Mouse (Mus musculus): ENCODE data around the gene Camk2d. TPM values are rescaled to one million over a fixed set of nuclear protein-coding genes. Genes with fewer than 3 reads are reported as not detected.
A peak's percentile ranks its signal among the peaks of the same experiment; 100 is the strongest.

Gene Camk2d
- total RNA-seq, 2 experiments from 2014 or later = 98.9 to 104 TPM

- no peak for DNase-seq (ENCODE audit: low spot score in 2 of 2)
These were observed 148.5 kb downstream of the Camk2d start for GRCm38 (mm10) chr3:126744432-126745133.

GRCm38 (mm10) chr3:126746148-126746803 lies 150.2 kb downstream of the Camk2d start:
- no peak for DNase-seq (ENCODE audit: low spot score in 2 of 2)

GRCm38 (mm10) chr3:126747628-126748027 lies 151.5 kb downstream of the Camk2d start:
- DNase-seq (ENCODE audit: low spot score in 2 of 2) = no peak

DNA sequence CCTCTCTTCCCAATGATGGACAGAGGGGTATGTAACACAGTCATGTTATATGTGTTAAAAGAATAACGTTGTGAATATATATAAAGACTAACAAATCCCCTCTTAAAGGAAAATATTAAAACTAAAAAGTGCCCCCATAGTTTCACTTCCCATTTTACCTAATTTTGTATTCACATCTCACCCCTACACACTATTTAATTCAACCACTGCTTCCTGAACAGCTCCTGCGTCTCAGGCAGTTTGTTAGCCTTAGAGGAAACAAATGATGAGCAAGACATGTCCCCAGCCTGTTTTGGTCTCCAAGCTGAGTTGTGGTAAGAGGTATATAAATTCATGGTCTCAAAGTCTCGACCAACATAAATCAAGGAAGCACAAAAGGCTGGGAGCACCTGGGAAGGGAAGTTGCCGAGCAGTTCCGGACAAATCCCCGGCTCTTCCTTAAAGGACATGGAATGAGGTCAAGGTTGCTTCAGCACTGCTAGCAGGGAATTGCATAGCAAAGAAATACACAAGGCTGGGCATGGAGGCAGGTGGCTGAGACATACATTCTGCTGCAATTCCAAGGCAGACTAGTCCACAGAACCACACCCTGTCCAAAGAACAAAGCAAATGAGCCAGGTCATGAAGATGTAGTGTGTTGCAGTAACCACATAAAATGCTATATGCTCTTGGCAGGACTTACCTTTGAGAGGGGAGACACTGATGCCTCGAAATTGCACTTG lies 155.4 kb downstream of the Camk2d start:
- no peak for DNase-seq (ENCODE audit: low spot score in 2 of 2)

- no peak for DNase-seq (ENCODE audit: low spot score in 2 of 2)
These were observed 156.9 kb downstream of the Camk2d start for GRCm38 (mm10) chr3:126752978-126753377.

DNA sequence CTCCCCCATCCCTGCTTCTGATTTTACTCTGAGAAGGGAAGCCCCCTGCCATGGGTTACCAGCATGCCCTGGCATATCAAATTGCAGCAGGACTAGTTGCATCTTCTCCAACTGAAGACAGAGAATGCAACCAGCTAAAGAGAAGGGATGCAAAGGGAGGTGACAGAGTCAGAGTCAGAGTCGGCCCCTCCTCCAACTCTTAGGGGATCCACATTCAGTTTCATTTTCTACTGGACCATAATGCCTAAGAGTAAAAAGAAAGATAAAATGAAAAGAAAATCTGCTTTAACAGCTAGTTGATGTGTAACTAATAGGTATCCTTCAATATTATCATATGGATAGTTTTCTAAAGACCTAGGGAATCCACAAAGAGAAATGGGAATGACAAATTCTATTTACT lies 162.3 kb downstream of the Camk2d start:
- no peak for DNase-seq (ENCODE audit: low spot score in 2 of 2)

DNA sequence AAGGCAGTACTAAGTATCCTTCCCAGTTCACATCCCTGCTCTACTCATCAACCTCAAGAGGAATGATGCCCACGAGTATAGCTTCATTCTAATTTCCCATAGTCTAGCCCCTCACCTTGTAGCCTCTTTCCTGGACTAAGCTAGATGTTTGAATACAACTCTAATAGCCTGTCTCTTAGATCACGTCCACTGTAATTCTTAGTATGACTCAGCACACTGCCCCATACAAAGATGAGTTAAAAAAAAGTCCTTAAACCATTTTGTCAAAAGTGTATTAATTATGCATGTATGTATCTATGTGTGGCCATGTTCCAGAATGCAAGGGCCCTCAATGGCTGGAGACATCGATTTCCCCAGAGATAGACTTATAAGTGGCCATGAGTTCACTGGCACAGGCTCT lies 164.5 kb downstream of the Camk2d start:
- DNase-seq (ENCODE audit: low spot score in 2 of 2) = no peak

DNA sequence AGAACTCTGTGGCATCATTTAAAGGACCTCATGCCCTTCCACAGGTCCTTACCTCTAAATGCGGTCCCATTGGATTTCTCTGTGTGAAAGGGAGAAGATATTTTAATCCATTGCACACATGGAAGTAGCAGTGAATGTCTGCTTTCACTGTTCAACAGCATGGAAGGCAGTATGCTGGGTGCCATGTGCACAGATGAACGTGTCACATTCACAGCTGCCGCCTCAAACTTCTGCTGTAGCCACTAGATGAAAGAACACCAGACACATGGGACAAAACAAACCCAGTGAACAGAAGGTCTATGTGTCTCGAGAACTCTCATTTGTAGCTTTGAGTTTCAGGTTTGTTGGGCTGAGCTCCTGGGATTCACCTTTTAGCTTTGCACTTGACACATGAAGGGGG lies 168.6 kb downstream of the Camk2d start:
- no peak for DNase-seq (ENCODE audit: low spot score in 2 of 2)

- DNase-seq (ENCODE audit: low spot score in 2 of 2) = no peak
These were observed 174.0 kb downstream of the Camk2d start for GRCm38 (mm10) chr3:126770056-126770455.

GRCm38 (mm10) chr3:126771032-126771431 lies 174.9 kb downstream of the Camk2d start:
- no peak for DNase-seq (ENCODE audit: low spot score in 2 of 2)

- peak; percentile 32 to 64 for DNase-seq (ENCODE audit: low spot score in 2 of 2)
These were observed 175.4 kb downstream of the Camk2d start for GRCm38 (mm10) chr3:126771541-126771940.

- DNase-seq (ENCODE audit: low spot score in 2 of 2) = no peak
These were observed 179.9 kb downstream of the Camk2d start for GRCm38 (mm10) chr3:126776001-126776400.

DNA sequence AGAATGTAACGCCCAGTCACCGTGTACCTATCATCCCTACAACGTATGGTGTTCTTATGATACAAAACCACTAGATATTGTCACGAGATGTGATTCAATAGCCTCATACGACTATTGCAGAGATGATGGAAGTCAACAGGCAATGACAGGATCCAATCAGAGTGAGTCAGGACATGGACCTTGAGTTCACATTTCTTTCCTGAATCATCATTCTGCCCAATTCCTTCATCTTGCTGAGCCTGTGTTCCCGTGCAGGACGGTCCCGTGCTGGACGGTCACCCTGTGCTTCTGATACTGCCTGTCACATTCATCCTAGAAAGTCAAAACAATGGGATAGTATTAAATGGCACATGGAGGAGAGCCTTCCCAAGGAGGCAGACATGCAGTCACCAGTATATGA lies 181.0 kb downstream of the Camk2d start:
- no peak for DNase-seq (ENCODE audit: low spot score in 2 of 2)

- DNase-seq (ENCODE audit: low spot score in 2 of 2) = no peak
These were observed 181.8 kb downstream of the Camk2d start for GRCm38 (mm10) chr3:126777879-126778278.

DNA sequence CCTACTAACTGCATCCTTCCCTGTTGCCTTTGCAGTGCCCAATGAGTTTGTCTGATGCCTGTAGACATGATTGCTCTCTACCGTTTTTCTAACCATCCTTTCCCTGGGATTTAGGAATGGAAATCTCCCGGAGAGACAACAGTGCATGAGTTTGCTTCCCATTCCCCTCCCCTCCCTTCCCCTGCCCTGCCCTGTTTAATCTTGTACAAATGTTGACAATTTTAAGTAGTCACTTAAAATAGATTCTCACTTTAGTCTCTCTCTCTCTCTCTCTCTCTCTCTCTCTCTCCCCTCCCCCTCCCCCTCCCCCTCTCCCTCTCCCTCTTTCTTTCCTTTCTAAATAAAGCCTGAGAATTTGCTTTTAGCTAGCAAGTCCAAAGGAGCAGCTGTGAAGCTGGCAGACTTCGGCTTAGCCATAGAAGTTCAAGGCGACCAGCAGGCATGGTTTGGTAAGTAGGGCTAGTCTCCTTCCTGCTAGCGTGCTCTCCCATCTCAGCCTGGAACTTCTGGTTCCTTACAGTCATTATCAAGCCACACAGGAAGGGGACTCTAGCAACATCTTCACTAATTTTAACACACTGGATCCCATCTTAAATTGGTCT lies 184.0 kb downstream of the Camk2d start:
- no peak for DNase-seq (ENCODE audit: low spot score in 2 of 2)

GRCm38 (mm10) chr3:126793035-126793964 lies 197.2 kb downstream of the Camk2d start:
- no peak for DNase-seq (ENCODE audit: low spot score in 2 of 2)

DNA sequence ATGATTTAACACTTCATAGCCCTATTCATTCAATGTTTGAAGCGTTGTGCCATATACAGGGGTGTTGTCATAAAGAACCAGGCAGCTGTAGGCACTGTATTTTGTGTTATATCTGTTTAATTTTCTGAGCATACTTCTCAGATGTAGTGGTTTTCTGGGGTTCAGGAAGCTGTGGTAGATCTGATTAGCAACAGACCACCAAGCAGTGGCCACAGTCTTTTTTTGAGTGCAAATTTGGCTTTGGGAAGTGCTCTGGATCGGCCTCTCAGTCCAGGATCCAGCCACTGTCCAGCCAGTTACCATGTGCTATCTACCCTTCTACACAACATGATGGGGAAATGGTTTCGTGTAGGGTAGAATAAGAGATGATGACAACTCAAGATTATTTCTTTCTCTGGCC lies 199.8 kb downstream of the Camk2d start:
- no peak for DNase-seq (ENCODE audit: low spot score in 2 of 2)

DNA sequence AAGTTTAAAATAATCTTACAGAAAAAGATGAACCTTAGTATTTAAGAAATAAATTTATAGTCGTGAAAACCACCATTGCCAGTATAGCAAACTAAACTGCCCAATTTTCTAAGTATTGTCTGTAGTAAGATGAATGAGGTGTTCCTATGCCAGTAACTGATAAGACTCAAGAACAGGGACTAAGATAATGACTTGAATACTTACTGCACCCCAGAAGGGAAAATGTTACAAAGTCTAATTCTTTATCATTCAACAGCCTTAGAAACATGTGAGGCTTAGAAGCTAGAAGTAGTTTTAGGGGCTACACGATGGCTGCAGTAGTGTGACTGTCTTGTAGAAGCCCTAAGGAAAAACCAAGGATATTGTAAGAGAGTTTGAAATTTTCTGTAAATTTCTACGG lies 200.9 kb downstream of the Camk2d start:
- DNase-seq (ENCODE audit: low spot score in 2 of 2) = no peak

DNA sequence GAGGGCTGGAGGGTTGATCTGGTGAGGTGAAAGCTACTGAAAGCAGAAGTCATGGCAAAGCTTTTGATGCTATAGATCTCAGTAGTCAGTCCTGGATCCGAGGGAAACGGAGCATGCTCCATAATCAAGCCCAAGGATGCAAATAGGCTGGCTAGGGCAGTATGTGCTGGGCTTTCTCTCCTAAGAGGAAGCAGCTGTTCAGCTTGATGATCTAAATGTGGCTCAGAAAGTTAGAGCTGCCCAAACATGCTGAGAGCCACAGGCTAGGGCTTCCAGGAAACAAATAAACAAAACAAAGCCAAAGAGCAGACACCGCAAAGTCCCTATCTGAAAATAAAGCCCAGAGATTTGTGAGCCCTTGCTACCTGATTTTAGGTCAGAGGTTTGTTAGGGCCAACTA lies 201.7 kb downstream of the Camk2d start:
- no peak for DNase-seq (ENCODE audit: low spot score in 2 of 2)

DNA sequence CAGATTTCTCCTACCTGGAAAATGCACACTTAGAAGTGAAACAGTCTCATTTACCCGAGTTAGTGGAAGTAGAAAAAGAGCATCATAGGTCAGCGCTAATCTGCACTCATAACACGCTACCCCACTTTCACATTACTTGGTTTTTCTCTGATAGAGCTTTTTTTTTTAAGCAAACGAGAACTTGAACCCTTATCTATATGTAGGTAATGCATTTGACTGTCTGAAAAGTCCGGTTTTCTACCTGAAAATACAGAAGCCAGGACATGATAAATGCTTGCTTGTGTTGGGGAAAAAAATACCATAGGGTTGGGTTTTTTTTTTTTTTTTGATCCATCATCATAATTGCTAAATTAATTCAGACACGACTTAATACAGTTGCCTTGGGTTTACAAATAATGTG lies 206.9 kb downstream of the Camk2d start:
- no peak for DNase-seq (ENCODE audit: low spot score in 2 of 2)

GRCm38 (mm10) chr3:126804968-126805367 lies 208.9 kb downstream of the Camk2d start:
- no peak for DNase-seq (ENCODE audit: low spot score in 2 of 2)

Measured in gastrocnemius, postnatal 4 days (tissue).